Mouse (Mus musculus) testis, postnatal 10 days (tissue): Measurements from ENCODE around the gene Usp16.
A peak's percentile ranks its signal among the peaks of the same experiment; 100 is the strongest.
"Not testable (repeated sequence)": the region's sequence is repeated elsewhere in the genome, so short reads cannot be mapped to it uniquely, and the experiment has no call there.

Source experiments
- DNase-seq: peaks from one replicate; pipeline ENCODE4 v3.0.0; 2021; ENCODE audit warnings: low spot score

Gene Usp16

DNA sequence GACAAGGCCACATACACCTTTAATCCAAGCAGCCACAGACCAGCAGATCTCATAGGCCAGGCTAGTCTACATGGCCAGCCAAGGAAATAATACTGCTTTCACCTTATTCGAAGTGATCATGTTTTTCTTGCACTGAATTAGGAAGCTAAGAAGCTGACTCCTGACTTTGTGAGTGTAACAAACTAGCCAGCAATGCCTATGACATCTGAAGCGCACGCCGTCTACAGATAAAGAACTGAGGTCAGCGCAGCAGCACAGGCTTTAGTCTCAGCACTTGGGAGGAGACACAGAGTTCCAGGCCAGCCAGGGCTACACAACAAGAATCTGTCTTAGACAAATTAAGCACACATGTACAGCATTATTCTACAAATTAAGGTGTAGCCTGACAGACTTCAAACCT lies 32.2 kb downstream of the Usp16 start:
- DNase-seq, result no peak

DNA sequence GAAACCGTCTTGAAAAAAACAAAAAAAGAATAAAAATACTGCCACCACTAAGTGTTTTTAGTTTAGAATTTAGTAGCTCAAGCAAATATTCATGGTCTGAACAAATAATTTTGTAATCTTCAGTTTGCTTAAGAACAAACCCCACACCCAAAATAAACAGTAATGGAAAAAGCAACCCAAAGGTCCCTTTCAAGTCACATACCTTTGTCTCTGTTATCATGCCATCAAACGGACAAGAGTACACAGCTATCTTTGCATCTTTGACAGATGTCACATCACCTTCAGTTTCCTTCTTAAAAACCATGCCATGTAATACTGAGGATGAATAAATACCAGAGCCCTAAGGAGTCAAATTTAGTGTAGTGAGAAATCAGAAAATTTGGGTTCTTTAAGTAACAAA lies 34.1 kb downstream of the Usp16 start:
- no peak for DNase-seq

DNA sequence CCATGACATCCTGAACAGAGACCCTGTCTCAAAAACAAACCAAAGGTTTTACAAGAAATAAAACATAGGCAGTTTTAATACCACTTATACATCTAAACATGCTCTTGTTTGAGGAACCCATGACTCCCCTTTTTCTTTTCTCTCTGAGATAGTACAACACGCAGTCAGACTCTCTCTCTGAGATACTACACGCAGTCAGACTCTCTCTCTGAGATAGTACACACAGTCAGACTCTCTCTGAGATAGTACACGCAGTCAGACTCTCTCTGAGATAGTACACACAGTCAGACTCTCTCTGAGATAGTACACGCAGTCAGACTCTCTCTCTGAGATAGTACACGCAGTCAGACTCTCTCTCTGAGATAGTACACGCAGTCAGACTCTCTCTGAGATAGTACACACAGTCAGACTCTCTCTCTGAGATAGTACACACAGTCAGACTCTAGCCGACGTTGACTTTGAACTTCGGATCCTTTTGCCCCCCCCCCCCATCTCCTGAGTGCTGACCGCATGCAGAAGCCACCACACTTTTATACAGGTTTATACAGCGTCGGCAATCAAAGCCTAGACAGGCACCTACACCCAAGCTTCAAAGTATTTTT lies 37.8 kb downstream of the Usp16 start:
- DNase-seq, result not testable (repeated sequence)

DNA sequence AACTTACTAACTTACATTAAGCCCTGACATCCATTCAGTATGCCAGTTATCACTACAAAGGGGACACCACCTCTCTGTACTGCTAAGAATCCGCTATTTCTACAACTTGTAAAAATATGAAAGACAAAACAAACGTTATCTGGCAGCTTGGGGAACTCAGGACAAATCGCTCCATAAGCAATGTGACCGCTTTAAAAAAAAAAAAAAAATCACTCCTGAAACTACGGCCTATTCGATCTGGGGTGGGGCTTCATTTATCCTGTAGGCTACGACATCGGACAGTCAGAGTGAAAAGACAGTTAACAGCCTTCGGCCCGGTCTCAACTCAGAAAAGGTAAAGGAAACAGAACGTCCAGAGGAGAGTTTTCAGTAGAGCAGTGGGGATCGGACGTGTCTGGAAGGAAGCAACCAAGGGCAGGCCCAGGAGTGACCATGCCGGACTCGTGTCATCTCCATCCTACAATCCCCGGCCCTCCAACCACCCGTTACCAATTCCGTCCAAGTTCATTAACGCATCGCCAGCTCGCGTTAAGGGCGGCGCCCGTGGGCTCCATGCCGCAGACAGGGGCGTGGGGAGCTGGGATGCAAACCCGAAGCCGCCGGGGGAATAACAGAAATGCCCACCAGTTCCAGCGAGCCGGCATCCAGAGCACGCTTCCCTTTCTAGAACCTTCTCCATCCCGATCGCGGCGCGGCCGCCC lies 40.6 kb downstream of the Usp16 start:
- DNase-seq, result no peak

DNA sequence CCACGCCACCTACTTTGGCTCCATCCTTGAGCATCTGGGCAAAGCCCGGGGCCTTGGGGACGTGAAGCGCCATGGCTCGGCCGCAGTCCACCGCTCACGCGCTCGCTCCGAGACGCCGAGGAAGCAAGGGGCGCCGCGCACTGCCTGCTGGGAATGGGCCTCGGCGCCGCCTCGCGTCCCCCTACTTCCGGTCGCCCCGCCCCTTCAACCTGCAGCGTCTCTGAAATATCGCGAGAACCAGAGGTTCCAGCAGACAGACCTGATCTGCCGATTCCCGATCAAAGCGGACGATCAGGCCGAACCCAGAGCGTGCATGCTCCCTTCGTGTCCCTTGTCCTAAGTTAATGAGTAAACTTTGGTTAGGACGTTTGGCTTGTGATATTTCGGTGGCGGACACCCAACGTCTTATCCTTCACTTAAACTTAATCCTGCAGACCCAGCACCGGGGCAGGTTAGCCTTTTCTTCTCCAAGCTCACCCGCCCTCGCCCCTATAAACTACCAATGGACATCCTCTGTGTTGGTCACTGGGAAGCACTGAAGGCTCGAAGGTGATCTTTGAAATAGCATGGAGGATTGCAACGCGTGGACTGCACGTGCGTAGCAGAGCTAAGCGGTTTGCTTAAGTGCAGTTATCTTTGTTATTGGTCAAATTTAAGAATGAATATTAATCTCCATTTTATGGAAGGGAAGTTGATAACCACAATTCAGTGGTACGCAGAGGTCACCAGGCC lies 41.4 kb downstream of the Usp16 start, which contains the start of gene Cct8:
Gene Cct8, minus strand, starts transcription at position 158 of the 732 bp plus-strand sequence.
- peak; percentile 99 for DNase-seq

DNA sequence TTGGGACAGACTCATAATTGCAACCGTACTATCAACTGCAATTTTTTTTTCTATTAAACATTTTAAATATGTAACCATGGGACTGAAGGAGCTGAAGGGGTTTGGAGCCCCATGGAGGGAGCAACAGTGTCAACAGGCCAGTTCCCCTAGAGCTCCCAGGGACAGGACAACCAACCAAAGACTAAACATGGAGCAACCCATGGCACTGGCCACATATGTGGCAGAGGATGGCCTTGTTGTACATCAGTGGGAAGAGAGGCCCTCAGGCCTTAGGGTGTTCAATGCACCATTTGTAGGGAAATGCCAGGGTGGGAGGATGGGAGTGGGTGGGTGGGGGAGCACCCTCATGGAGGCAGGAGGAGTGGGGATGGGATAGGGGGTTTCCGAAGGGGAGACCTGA lies 42.2 kb downstream of the Usp16 start:
- DNase-seq, result no peak

DNA sequence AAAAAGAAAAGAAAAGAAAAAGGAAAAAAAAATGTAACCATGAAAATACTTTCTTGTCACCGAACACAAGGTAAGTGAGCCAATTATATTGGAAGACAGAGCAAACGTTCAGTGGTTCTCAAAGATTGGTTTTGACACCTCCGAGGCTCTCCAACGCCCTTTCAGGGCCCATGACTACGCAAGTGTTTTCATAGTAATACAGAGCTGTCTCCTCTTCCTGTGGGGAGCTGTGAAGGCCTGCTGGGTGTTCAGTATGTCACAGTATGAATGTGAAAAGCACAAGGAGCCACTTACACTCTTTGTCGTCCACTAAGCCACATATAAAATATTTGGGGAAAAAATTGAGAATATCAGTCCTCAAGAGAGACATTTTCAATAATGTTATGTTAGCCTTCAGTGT lies 42.7 kb downstream of the Usp16 start:
- DNase-seq, result no peak

DNA sequence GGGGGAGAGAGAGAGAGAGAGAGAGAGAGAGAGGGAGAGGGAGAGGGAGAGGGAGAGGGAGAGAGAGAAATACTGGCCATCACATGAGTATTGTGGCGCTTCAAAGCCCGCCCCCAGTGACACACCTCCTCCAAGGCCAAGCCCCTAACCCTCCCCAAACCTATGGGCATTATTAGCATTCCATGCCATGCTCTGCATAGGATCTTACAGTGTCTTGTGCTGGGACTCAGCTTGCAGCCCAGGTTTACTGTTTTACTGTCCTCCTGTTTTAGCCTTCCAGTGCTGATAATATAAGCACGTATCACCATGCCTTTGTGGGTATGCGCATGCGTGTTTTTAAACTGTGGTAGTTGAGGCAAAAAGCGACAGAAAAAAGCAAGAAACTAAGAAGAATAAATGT lies 45.1 kb downstream of the Usp16 start:
- DNase-seq, result no peak

DNA sequence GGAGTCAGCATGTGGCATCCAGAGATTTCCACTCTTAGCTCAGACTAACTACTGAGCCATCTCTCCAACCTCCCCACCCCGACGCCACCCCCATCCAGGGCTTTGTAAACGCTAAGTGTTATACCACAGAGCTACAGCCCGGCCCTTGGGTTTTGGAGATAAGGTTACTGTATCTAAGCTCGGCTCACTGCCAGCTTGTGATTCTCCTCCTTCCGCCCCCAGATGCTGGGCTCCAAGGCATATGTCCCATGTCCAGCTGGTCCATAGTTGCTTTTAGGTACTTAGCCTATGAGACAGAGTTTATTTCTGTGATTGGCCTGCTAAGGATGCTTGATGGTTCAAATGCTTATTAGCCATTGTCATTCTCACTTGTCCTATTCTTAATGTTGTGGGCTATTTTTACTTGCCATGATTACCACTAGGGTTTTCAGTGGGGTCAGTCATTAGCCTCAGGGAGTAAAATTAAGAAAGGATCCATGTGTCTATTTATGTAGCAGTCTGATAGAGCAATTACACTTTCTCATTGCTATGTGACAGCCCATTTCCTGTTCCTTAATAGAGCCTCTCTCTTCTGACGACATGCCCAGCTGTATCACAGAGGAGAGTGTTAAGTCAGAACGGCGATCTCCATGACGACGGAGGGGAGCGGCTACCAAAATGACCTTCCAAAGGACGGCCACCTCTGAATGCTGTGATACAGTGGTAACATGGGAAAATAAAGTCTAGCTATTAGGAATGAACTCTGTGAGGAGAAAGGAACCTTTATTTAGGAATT lies 47.0 kb downstream of the Usp16 start:
- peak; percentile 49 for DNase-seq

DNA sequence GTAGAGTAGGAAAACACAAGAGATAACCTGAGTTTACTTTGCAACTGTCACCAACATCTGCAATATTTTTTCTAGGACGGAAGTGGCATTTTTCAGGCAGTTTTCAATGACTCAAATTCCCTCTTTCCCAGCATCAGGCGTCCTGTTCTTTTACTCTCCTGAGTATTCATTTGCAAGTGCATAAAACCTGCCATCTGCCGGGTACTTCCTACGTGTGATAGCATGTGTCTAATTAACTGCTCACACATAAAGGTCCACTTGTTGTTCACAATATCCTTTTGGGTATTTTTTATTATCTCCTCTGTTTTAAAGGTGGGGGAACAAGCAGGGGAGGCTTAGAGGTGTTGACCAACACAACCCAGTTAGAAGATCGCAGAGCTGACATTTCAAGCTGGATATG lies 57.2 kb downstream of the Usp16 start:
- DNase-seq, result no peak

DNA sequence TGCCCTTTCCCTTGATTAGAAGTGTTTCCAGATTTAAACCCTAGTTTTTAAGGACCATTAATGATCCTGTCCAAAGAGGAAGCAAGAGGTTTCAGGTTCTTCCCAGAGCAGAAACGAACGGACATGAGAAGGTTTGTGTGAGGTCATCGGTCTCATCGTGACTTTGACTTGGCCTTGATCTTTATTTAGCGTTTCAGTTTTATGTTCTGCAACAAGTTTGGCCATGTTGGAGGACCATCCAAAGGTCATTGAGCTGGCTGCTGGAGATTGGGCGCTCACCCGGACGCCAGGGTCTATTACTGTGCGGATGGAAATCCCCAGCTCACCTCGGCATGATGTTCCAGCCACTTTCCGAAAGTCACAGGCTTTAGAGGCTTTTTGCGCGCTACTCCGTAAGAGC lies 57.8 kb downstream of the Usp16 start:
- DNase-seq, result no peak

DNA sequence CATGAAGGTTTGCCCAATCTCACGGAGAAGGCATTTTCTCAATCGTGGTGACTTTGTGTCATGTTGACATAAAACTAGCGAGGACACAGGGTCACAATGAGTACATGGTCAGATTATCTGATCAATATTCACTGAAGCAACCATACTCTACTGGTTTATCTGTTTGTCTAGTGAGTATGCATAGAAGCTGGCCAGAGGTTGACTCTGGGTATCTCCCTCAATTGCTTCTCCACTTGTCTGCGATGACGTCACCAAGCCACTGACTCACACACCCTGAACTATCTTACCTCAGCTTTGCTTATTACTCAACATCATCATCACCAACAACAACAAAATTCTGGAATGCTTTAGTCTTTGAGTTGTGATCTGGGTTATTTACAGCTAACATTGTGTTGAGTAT lies 69.7 kb downstream of the Usp16 start:
- no peak for DNase-seq

DNA sequence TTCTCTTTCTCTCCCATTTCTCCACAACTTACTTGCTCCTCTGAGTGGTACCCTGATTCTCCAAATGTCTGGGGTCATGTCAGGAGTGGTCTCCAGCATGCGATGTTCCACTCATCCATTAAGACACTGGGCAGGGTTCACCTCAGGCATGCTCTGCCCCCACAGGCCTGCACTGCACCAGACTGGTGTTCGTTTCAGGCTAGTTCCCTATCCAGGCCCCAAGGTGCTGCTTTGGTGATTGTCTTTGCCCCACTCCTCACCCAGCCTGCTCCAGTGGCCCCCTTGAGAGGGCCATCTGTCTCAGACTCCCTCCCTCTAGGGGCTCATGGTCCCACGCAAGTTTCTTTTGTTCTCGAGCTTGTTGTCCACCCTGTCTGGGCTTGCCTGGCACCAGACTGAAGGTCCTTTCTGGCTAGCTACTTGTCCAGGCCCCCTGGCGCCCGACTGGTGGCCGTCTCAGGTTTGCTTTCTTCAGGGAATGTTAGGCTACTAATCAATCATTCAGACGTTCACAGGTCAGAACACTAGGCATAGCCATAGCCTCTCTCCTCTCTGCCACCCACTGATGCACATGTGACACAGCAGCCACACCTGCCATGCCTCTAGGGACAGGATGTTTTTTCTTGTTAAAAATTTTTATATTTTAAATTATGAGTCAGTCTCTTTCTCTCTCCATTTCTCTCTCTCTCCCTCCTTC lies 73.2 kb downstream of the Usp16 start:
- DNase-seq, result no peak

DNA sequence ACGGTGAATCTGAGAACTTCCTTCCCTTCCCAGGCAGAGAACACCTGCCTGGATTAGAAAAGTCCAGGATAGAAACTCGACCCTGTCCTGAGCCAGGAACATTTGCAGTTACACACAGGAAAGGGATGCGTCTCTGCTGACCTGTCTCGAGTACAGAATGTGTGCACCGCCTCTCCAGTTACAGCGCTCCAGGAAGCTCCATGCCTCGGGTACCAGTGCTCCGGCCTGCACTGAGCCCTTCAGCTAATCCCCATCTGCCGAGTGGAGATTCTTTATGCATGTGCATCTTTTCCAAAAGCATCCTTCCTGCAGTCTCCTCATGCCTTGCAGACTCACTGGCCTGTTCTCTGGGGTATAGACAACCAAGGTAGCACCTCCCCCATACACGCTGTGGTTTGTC lies 74.3 kb downstream of the Usp16 start:
- no peak for DNase-seq
